Mouse (Mus musculus) ES-CJ7 (cell line): ENCODE measurements around the gene Itgb2.

Source experiments
- DNase-seq: peaks from one replicate; pipeline ENCODE4 v3.0.0; 2011; ENCODE audit warnings: low read depth, low spot score

Itgb2 gene

GRCm38 (mm10) chr10:77530140-77530539 lies at the start of gene Itgb2:
Itgb2 (plus strand) TSS chr10:77530252.
- no peak for DNase-seq

GRCm38 (mm10) chr10:77481814-77482213 lies 48.2 kb upstream of the Itgb2 start:
- no peak for DNase-seq

GRCm38 (mm10) chr10:77484205-77484935 lies 45.7 kb upstream of the Itgb2 start:
- no peak for DNase-seq

- DNase-seq = no peak
Observed at GRCm38 (mm10) chr10:77485786-77486185, 44.3 kb upstream of the Itgb2 start.

- DNase-seq = no peak
Observed at GRCm38 (mm10) chr10:77488168-77488567, 41.9 kb upstream of the Itgb2 start.

GRCm38 (mm10) chr10:77491585-77491984 lies 38.5 kb upstream of the Itgb2 start:
- no peak for DNase-seq

GRCm38 (mm10) chr10:77492885-77493284 lies 37.2 kb upstream of the Itgb2 start:
- DNase-seq = peak; percentile 39

- DNase-seq = no peak
Observed at GRCm38 (mm10) chr10:77497185-77497584, 32.9 kb upstream of the Itgb2 start.

- no peak for DNase-seq
Observed at GRCm38 (mm10) chr10:77498254-77498653, 31.8 kb upstream of the Itgb2 start.

GRCm38 (mm10) chr10:77500636-77501035 lies 29.4 kb upstream of the Itgb2 start:
- no peak for DNase-seq

- DNase-seq = no peak
Observed at GRCm38 (mm10) chr10:77502967-77503922, 26.8 kb upstream of the Itgb2 start.

GRCm38 (mm10) chr10:77504143-77504542 lies 25.9 kb upstream of the Itgb2 start:
- no peak for DNase-seq

GRCm38 (mm10) chr10:77506526-77506925 lies 23.5 kb upstream of the Itgb2 start:
- no peak for DNase-seq

GRCm38 (mm10) chr10:77506961-77507577 lies 23.0 kb upstream of the Itgb2 start:
- no peak for DNase-seq

GRCm38 (mm10) chr10:77507779-77508178 lies 22.3 kb upstream of the Itgb2 start:
- no peak for DNase-seq

GRCm38 (mm10) chr10:77508744-77509143 lies 21.3 kb upstream of the Itgb2 start:
- DNase-seq = no peak

- DNase-seq = peak; percentile 86
Observed at GRCm38 (mm10) chr10:77509403-77510187, 20.5 kb upstream of the Itgb2 start.

GRCm38 (mm10) chr10:77510225-77510982 lies 19.6 kb upstream of the Itgb2 start:
- DNase-seq = no peak

- DNase-seq = peak; percentile 94
Observed at GRCm38 (mm10) chr10:77515385-77516348, 14.4 kb upstream of the Itgb2 start, which contains the start of gene Fam207a. Fam207a (minus strand) TSS chr10:77515785.
